Mouse (Mus musculus) retina, adult 2 months (tissue): ENCODE results near the gene Pank2.

Experiments used
- DNase-seq: peaks from one replicate; pipeline ENCODE4 v3.0.0-alpha.2; 2012; ENCODE audit warnings: low read depth, low spot score

Gene Pank2

DNA sequence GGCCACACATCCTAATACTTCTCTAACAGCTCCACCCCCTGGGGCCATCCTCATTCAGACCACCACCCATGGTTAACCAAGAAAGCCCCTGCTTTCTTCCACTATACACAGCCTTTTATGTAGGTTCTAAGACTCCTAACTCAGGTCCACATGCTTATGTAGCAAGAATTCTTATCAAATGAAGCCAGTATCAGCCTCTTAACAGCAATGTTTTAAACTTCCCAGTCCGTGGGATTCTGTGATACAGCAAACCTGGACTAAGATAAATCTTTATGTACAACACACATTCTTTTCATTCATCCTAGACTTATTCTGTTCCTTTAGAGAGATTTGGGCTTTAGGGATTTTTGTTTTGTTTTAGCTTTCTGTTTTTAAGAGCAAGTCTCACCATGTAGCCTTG lies 61.4 kb downstream of the Pank2 start:
- DNase-seq: no peak

DNA sequence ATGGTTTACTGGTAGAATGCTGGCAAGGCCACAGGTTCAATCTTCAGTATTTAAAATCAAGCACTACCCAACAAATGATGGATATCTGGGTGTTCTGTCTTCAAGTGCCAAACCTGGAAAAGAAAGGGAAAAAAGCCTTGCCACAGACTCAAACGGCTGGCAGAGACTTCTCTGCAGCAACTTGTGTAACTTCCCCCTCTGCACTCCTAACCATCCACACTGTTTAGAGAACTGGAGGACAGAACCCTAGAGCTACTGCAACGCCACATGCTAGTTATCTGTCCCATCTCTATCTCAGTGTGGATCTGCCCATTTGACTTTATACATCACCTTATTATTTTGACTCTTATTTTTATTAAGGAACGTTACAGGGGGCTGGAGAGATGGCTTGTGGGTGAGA lies 63.7 kb downstream of the Pank2 start:
- no peak for DNase-seq

- DNase-seq: no peak
Observed at GRCm38 (mm10) chr2:131328981-131329380, 66.7 kb downstream of the Pank2 start.

GRCm38 (mm10) chr2:131330548-131330947 lies 68.3 kb downstream of the Pank2 start:
- no peak for DNase-seq

GRCm38 (mm10) chr2:131337602-131338001 lies 75.3 kb downstream of the Pank2 start:
- DNase-seq: no peak

- DNase-seq: no peak
Observed at GRCm38 (mm10) chr2:131344449-131344848, 82.2 kb downstream of the Pank2 start.

GRCm38 (mm10) chr2:131345556-131345955 lies 83.3 kb downstream of the Pank2 start:
- DNase-seq: no peak
